Mouse (Mus musculus): ENCODE data around the gene Vps37c. TPM values are rescaled to one million over a fixed set of nuclear protein-coding genes. Genes with fewer than 3 reads are reported as not detected.

Vps37c gene
- polyA plus RNA-seq, 1 experiment from 2014 or later = 26.5 TPM

DNA sequence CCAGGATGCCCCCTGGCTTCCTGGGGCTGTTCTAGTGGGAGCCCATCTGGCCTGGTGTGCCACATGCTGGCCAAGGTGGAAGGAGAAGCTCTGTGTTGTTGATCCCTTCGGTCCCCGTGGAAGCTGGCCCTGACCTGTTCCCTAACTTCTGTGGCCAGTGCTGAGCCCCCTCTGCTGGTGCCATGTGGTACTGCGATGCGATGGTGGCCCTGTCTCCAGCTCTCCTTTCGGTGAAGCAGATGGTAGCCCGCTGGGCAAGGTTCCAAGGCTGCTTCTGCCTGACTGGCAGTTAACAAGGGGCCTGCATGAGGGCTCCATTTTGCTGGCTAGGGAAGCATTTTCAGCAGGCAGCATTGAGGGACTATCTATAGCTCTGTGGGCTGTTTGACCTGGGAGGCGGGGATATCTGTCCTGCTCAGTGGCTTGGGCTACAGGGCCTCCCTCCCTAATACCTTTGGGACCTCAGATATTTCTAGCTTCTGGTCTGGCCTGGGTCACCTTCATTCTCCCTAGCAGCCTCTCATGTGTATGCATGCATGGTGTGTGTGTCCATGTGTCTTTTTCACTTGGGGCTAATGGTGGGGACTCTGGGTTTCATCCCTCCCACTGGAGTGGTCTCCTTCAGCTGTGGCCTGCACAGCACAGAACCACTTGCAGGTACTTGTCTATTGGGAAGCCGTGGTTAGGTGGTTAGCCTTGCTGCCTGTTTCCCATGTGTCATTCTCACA is 21.0 kb downstream of the Vps37c start:
- 0 out of 2 replicates have a peak overlapping the region, but pooled peaks have one; percentile 12 for H3K4me3 ChIP-seq
- peaks cover 51% of the 10 kb centered on the region for H3K36me3 ChIP-seq
- H3K4me1 ChIP-seq = peaks cover 37% of the 10 kb centered on the region
- WGBS = 21% methylated on average over 8 of the region's 8 CpGs
- no peaks in the 10 kb centered on the region for H3K27me3 ChIP-seq (ENCODE audit: insufficient read depth, poor library complexity, severe bottlenecking)
- peak overlapping the region; percentile 64; the same call in 1 of the 2 replicates for H3K27ac ChIP-seq
- peak; percentile 93 for DNase-seq (ENCODE audit: low spot score)
- H3K9me3 ChIP-seq = no peaks in the 10 kb centered on the region

DNA sequence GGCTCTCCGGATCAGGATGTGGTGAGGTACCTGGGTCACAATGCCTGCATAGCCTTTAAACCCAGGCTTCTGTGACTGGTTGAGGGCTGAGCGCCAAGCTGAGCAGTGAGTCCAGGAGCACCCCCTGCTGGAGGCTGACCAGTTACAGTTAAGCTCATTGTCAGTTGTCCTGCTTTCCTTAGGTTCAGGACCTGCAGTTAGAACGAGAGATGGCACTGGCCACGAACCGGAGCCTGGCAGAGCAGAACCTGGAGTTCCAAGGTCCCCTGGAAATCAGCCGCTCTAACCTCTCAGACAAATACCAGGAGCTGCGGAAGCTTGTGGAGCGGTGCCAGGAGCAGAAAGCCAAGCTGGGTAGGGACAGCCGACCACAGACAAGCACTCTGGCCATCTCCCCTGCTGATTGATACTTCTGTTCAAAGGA is 21.6 kb downstream of the Vps37c start:
- 82% methylated on average over 9 of the region's 9 CpGs for WGBS
- H3K4me1 ChIP-seq = peaks cover 34% of the 10 kb centered on the region

DNA sequence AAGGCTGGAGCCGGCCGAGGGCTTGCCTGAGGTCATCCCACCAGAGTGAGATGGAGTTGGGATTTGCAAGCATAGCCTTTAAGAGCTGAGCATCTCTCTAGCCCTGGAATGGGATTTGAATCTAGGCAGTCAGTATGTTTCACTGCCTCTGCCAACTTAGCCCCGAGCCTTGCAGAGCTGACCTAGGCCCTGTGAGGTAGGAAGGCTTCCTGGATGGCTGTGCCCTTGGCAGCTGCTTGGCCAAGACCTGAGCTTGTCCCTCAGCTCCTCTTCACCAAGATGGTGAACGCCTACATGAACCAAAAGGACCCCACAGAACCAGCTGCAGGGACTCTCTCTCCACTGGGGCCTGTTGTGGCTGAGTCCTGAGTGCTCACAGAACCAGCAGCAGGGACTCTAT is 22.2 kb downstream of the Vps37c start:
- H3K4me1 ChIP-seq = peaks cover 28% of the 10 kb centered on the region
- no peak for DNase-seq (ENCODE audit: low spot score)
- peaks cover 51% of the 10 kb centered on the region for H3K36me3 ChIP-seq
- H3K4me3 ChIP-seq = no peak overlapping the region
- H3K27ac ChIP-seq = no peak overlapping the region
- H3K9me3 ChIP-seq = no peaks in the 10 kb centered on the region
- no peaks in the 10 kb centered on the region for H3K27me3 ChIP-seq (ENCODE audit: insufficient read depth, poor library complexity, severe bottlenecking)
- WGBS = 89% methylated on average over 4 of the region's 4 CpGs

More for the DNA sequence above, 21.6 kb downstream of the Vps37c start:
- no peaks in the 10 kb centered on the region for H3K9me3 ChIP-seq
- peak overlapping the region; percentile 64; the same call in 1 of the 2 replicates for H3K27ac ChIP-seq
- no peaks in the 10 kb centered on the region for H3K27me3 ChIP-seq (ENCODE audit: insufficient read depth, poor library complexity, severe bottlenecking)
- DNase-seq (ENCODE audit: low spot score) = no peak
- H3K36me3 ChIP-seq = peaks cover 51% of the 10 kb centered on the region
- H3K4me3 ChIP-seq = no peak overlapping the region

DNA sequence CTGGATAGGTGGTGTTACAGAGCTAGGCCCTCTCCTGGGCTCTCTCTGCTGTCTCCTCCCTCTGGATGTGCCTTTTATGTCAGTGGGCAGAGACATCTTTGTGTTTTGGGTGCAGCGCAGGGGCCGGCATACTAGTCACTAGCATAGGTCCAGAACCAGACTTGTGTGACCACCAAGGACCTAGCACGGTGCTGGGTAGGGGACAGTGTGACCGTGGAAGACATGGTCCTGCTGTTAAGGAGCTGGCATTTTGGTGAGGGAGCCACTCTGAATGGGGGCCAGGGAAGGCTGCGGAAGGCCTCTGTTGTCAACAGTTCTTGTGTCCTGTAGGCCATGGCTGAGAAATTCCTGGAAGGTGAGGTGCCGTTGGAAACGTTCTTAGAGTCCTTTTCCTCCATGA is 23.7 kb downstream of the Vps37c start:
- Histone ChIP-seq H3K27ac (no peak overlapping the region), H3K9me3 (no peaks in the 10 kb centered on the region), H3K4me1 (peaks cover 20% of the 10 kb centered on the region), H3K27me3 (ENCODE audit: insufficient read depth, poor library complexity, severe bottlenecking) (no peaks in the 10 kb centered on the region), H3K36me3 (peaks cover 45% of the 10 kb centered on the region), H3K4me3 (no peak overlapping the region)
- DNase-seq (ENCODE audit: low spot score) = no peak
- 92% methylated on average over 7 of the region's 7 CpGs for WGBS

DNA sequence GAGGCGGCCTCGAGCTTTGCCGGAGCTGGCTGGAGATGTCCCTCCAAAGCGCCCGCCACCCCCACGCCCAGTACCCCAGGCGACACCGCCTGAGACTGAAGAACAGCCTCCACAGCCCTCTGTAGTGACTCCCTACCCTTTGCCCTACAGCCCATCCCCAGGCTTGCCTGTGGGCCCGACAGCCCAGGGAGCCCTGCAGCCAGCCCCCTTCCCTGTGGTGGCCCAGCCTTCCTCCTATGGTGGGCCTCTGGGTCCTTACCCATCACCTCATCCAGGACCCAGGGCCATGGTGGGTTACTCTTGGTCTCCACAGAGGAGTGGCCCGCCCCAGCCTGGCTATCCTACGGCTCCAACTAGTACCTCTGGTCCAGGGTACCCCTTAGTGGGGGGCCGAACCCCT is 24.1 kb downstream of the Vps37c start:
- Histone ChIP-seq H3K27ac (no peak overlapping the region), H3K9me3 (no peaks in the 10 kb centered on the region), H3K27me3 (ENCODE audit: insufficient read depth, poor library complexity, severe bottlenecking) (no peaks in the 10 kb centered on the region), H3K4me3 (no peak overlapping the region), H3K36me3 (peaks cover 41% of the 10 kb centered on the region), H3K4me1 (peaks cover 17% of the 10 kb centered on the region)
- DNase-seq (ENCODE audit: low spot score) = no peak
- 91% methylated on average over 12 of the region's 12 CpGs for WGBS

DNA sequence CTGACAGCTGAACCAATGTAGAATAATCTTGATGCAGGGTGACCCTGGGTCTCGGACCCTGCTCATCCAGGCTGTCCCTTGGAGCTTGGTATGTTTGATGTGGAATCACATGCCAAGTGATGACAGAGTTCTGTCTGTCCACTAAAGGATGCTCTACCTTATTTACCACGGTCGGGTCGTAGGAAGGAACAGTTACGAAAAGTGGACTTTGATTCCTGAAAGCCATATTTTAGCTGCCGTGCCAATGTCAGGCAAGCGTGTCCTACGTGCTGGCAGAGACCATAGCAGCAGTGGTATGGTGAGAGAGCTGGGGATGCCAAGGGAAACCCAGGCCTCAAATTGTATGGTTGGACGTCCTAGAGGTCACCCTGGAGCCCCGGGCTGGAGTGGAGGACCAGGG is 25.0 kb downstream of the Vps37c start:
- Histone ChIP-seq H3K4me1 (peaks cover 23% of the 10 kb centered on the region), H3K36me3 (peaks cover 40% of the 10 kb centered on the region)
- 90% methylated on average over 10 of the region's 10 CpGs for WGBS

DNA sequence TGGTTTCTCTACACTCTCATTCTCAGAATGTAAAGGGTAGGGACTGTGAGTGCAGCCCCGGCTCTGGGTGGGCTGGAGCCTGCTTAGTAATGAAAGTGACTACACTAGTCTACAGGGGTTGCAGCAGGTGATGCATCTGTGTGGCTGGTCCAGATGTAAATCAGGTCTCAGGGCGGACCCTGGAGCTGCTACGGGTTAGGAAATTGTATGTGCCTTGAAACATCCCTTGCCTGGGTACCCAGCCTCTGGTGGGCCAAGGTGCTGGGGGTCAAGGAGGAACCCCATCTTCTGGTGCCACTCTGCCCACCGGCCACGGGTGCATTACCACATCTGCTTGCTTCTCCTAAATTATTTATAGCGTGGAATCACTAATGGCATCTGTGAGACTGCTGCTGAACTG is 25.6 kb downstream of the Vps37c start:
- no peak for DNase-seq (ENCODE audit: low spot score)
- Histone ChIP-seq H3K4me3 (no peak overlapping the region), H3K4me1 (peaks cover 19% of the 10 kb centered on the region), H3K27ac (no peak overlapping the region), H3K36me3 (peaks cover 40% of the 10 kb centered on the region), H3K27me3 (ENCODE audit: insufficient read depth, poor library complexity, severe bottlenecking) (no peaks in the 10 kb centered on the region), H3K9me3 (no peaks in the 10 kb centered on the region)
- WGBS = 76% methylated on average over 6 of the region's 6 CpGs

More for the DNA sequence above, 25.0 kb downstream of the Vps37c start:
- no peak for DNase-seq (ENCODE audit: low spot score)
- no peaks in the 10 kb centered on the region for H3K27me3 ChIP-seq (ENCODE audit: insufficient read depth, poor library complexity, severe bottlenecking)
- H3K9me3 ChIP-seq = no peaks in the 10 kb centered on the region
- H3K27ac ChIP-seq = no peak overlapping the region
- H3K4me3 ChIP-seq = no peak overlapping the region

DNA sequence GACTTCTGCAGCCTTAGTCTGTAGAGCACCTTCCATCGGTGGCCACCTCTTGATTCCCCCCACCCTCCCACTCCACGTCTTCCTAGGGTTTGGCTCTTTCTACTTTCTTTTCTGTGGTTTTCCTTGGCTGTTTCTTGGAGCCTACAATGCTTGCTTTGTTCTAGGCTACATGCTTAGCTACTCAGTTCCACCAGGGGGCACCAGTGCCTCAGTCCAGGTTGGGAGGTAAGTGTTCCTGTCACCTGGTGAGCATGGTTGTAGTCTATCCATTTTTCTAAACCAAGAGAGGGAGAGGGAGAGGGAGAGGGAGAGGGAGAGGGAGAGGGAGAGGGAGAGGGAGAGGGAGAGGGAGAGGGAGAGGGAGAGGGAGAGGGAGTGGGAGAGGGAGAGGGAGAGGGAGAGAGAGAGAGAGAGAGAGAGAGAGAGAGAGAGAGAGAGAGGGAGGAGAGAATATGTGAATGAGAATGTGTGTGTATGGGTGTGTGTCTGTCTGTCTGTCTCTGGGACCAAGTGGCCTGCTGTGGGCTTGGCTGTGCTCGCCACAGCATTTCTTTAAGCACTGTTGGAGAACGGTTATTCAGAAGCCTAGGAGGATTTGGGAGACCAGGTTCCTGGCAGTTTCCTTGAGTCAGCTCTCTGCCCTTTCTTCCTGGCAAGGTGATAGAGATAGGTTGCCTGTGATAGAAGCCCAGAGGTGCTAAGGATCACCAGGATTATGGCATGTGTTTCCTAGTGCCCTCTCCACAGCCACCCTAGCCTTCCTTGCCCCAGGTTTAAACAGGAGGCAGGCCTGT is 26.3 kb downstream of the Vps37c start:
- 47% methylated on average over 4 of the region's 4 CpGs for WGBS
- H3K27ac ChIP-seq = no peak overlapping the region; the same call in 1 of the 2 replicates

DNA sequence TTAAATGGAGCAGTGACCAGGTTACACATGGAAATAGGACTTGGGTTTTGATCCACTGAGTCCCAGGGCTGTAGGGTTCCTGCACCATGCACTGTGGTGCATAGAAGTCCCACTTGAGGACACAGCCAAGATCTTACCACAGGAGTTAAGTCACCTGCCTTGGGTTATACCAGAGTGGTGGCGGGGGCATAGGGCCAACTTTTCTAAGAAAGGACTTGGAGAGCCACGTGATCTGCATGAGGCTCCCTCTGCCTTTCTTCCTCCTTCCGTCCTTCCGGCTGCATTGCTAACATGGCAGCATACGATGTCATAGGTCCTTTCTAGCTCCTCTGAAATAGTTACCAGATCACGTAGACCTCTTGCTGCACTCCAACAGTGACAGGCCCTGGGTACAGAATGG is 26.9 kb downstream of the Vps37c start:
- Histone ChIP-seq H3K4me1 (peaks cover 17% of the 10 kb centered on the region), H3K4me3 (no peak overlapping the region), H3K36me3 (peaks cover 36% of the 10 kb centered on the region), H3K27me3 (ENCODE audit: insufficient read depth, poor library complexity, severe bottlenecking) (no peaks in the 10 kb centered on the region), H3K9me3 (no peaks in the 10 kb centered on the region), H3K27ac (no peak overlapping the region)
- WGBS = 80% methylated on average over 6 of the region's 6 CpGs
- no peak for DNase-seq (ENCODE audit: low spot score)

More for the DNA sequence above, 26.3 kb downstream of the Vps37c start:
- no peak for DNase-seq (ENCODE audit: low spot score)
- Histone ChIP-seq H3K36me3 (peaks cover 40% of the 10 kb centered on the region), H3K4me3 (no peak overlapping the region), H3K4me1 (peaks cover 17% of the 10 kb centered on the region), H3K9me3 (no peaks in the 10 kb centered on the region), H3K27me3 (ENCODE audit: insufficient read depth, poor library complexity, severe bottlenecking) (no peaks in the 10 kb centered on the region)

DNA sequence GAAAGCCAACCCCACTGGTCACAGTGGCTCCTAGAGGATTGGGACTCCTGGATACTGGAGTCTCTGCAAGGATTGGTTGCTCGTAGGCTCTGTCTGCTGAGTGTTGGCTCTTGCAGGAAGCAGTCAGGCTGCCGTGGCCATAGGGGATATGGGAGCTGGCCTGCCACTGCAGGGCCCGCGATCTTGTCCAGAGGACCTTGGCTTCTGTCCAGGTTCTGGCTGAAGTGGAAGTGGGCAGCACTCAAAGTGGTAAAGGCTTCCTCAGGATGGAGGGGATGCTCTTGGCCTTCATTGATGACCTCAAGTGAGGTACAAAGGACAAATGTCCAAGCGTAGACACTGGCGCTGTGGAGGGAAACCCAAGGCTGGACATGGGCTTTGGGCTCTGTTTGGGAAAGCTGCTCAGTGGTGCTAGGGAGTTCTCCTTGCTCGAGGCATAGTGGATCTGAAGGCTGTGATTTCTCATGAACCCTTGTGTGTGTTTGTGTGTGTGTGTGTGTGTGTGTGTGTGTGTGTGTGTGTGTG is 29.8 kb downstream of the Vps37c start:
- H3K36me3 ChIP-seq = peaks cover 8% of the 10 kb centered on the region
- H3K27ac ChIP-seq = no peak overlapping the region

DNA sequence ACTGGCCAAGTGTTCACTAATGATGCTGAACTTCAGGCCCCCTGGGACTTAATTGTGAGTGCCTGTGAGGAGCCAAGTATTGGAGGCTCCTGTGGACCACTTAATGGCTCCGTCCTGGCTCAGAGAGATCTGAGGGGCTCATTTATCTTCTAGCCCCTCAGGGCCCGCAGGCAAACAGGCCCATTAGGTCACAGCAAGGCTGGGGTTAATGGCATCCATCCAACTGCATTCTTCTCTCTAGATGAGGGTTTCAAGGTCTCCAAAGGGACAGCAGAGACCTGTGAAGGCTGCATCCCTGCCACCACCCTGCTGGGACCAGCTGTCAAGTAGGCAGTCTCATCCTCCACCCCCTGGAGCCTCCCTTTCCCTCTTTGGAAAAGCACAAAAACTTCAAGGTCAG is 31.2 kb downstream of the Vps37c start:
- Histone ChIP-seq H3K36me3 (no peaks in the 10 kb centered on the region), H3K27ac (peak overlapping the region; percentile 82), H3K4me1 (peaks cover 39% of the 10 kb centered on the region), H3K9me3 (no peaks in the 10 kb centered on the region), H3K4me3 (no peak overlapping the region), H3K27me3 (ENCODE audit: insufficient read depth, poor library complexity, severe bottlenecking) (peaks cover 20% of the 10 kb centered on the region; the same call in 1 of the 2 replicates)
- DNase-seq (ENCODE audit: low spot score) = no peak
- WGBS = 19% methylated on average over 2 of the region's 2 CpGs

More for the DNA sequence above, 29.8 kb downstream of the Vps37c start:
- H3K4me1 ChIP-seq = peaks cover 33% of the 10 kb centered on the region
- no peaks in the 10 kb centered on the region for H3K9me3 ChIP-seq
- no peak overlapping the region for H3K4me3 ChIP-seq
- WGBS = 61% methylated on average over 7 of the region's 7 CpGs
- no peak for DNase-seq (ENCODE audit: low spot score)
- H3K27me3 ChIP-seq (ENCODE audit: insufficient read depth, poor library complexity, severe bottlenecking) = peaks cover 7% of the 10 kb centered on the region; the same call in 1 of the 2 replicates

DNA sequence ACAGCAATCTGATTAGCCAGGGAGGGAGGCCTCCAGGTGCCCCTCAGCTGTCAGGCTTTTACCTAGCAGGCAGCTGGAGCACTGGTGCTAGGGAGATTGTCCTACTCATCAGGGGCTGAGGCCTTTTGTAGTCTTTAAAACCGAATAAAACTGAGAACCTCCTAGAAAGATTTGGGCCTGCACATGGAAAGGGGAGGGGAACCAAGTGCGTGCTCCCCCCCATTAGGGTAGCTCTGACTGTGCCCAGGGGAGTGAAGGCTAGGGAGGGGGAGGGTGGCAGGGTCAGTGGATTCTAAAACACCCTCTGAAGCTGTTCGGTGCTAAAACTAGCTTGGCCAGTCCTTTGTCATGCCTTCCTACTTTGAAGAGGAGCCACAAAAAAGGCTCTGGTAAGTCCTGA is 32.0 kb downstream of the Vps37c start:
- no peak for DNase-seq (ENCODE audit: low spot score)
- H3K4me3 ChIP-seq = no peak overlapping the region
- WGBS = 29% methylated on average over 3 of the region's 3 CpGs
- peaks cover 39% of the 10 kb centered on the region for H3K4me1 ChIP-seq
- H3K27me3 ChIP-seq (ENCODE audit: insufficient read depth, poor library complexity, severe bottlenecking) = peaks cover 24% of the 10 kb centered on the region; the same call in 1 of the 2 replicates
- H3K36me3 ChIP-seq = no peaks in the 10 kb centered on the region
- H3K27ac ChIP-seq = peak overlapping the region; percentile 82
- H3K9me3 ChIP-seq = no peaks in the 10 kb centered on the region

DNA sequence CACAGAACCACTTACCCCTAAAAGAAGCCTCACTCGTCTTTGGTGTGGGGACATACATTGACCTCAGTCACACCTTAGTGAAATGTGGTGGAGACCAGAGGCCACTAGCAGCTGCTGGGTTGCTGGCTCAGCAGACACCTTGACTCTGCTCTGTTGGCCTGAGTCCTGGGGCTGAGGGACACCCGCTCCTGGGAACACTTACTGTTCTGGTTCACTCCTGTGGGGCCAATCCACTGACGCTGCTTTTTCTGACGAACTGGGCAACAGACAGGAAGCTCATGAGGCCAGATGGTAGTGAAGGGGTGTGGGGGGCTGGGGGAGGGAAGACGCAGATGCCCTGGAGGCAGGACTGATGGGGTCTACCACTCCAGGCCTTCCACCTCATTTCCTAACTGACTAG is 32.5 kb downstream of the Vps37c start:
- no peak for DNase-seq (ENCODE audit: low spot score)
- peak overlapping the region; percentile 82; the same call in 1 of the 2 replicates for H3K27ac ChIP-seq
- 40% methylated on average over 5 of the region's 5 CpGs for WGBS
- H3K4me1 ChIP-seq = peaks cover 39% of the 10 kb centered on the region
- no peaks in the 10 kb centered on the region for H3K36me3 ChIP-seq
- H3K4me3 ChIP-seq = no peak overlapping the region
- peaks cover 24% of the 10 kb centered on the region; the same call in 1 of the 2 replicates for H3K27me3 ChIP-seq (ENCODE audit: insufficient read depth, poor library complexity, severe bottlenecking)
- no peaks in the 10 kb centered on the region for H3K9me3 ChIP-seq
